Mouse (Mus musculus): ENCODE results near the gene Skap2. TPM values are rescaled to one million over a fixed set of nuclear protein-coding genes. Genes with fewer than 3 reads are reported as not detected.

Gene Skap2
- polyA plus RNA-seq, 1 experiment = 15.2 TPM

DNA sequence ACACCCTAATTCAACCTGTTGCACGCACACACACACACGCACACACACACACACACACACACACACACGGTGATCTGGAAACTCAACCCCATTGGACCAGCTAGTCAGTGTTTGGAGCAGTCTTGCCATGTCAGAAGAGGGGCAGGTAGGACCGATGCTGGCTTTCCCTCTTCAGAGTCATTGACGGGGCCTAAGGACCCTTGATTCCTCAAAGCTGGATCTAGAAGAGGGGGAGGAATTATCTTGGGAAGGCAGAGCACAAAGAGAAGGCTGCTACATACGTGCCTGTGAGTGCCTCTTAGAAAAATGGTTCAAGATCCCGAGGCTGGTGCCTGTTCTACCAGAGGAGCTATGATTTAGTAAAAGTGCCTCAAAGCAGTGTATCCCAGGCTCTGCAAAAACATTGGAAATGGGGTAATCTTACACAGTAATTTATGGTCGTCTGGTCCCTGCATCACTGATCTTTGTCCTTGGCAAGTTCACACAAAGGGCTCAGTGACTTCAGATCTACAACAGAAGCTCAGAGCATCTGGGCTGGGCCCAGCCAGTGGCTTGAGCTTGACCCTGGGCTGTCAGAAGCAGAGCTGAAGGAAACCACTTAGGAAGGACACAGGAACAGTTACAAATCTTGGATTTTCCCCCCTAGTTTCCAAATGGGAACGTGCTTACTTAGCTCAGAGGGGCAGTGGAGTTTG, 188.1 kb downstream of the Skap2 start:
- H3K4me3 ChIP-seq (ENCODE audit: control insufficient read depth, low read depth, low read length) = no peak overlapping the region
- TF ChIP-seq CTCF (IDR thresholded peaks at IDR 0.05; ENCODE audit: control insufficient read depth, insufficient read depth, insufficient replicate concordance, low read depth, low read length) (no peak), POLR2A (IDR thresholded peaks at IDR 0.05; ENCODE audit: control insufficient read depth, low read depth, low read length) (no peak)
- H3K36me3 ChIP-seq (ENCODE audit: control insufficient read depth, insufficient read depth, low read length) = no peaks in the 10 kb centered on the region
- H3K4me1 ChIP-seq (ENCODE audit: control insufficient read depth, insufficient read depth, low read length) = no peaks in the 10 kb centered on the region
- no peak overlapping the region for H3K27ac ChIP-seq (ENCODE audit: control insufficient read depth, insufficient read depth, low read depth, low read length)
- no peaks in the 10 kb centered on the region for H3K27me3 ChIP-seq (ENCODE audit: control insufficient read depth, insufficient read depth, low read length)

DNA sequence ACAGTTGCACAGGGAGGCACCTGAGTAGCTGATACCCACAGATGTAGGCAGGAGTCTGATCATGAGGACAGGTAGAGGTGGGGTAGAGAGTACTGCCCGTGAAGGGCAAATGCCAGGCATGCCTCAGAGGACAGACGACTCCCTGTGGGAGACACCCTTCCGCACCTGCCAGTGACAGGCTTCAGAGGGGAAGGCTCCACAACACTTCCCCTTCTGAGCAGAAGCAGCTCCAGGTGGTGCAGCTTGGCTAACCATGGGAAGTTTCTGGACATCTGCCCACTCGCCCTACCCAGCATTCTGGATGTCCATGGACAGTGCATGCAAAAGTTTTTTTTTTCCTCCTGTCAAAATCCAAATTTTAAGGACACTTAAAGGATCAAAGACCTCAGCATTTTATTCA, 190.3 kb downstream of the Skap2 start:
- Histone ChIP-seq H3K4me1 (ENCODE audit: control insufficient read depth, insufficient read depth, low read length) (no peaks in the 10 kb centered on the region), H3K36me3 (ENCODE audit: control insufficient read depth, insufficient read depth, low read length) (no peaks in the 10 kb centered on the region), H3K4me3 (ENCODE audit: control insufficient read depth, low read depth, low read length) (no peak overlapping the region), H3K27ac (ENCODE audit: control insufficient read depth, insufficient read depth, low read depth, low read length) (no peak overlapping the region), H3K27me3 (ENCODE audit: control insufficient read depth, insufficient read depth, low read length) (no peaks in the 10 kb centered on the region)
- TF ChIP-seq POLR2A (IDR thresholded peaks at IDR 0.05; ENCODE audit: control insufficient read depth, low read depth, low read length) (no peak), CTCF (IDR thresholded peaks at IDR 0.05; ENCODE audit: control insufficient read depth, insufficient read depth, insufficient replicate concordance, low read depth, low read length) (no peak)

DNA sequence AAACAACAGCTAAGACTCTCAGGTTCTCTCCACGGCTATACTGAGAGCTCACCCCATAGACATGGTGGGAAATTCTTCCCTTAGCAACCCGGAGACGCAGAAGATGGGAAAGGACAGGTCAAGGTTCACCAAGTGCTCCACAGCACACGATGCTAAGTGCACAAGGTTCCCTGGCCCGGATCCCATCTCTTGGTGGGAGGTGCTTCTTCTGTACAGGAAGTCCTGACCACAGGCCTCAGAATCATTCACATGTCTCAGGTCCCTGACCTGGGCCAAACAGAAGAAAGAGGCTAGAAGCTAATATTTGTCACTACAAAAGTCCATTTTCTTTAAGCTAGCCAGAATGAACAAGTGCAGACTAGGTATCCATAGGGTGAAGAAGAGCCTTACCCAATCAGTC, 191.5 kb downstream of the Skap2 start:
- H3K4me1 ChIP-seq (ENCODE audit: control insufficient read depth, insufficient read depth, low read length) = no peaks in the 10 kb centered on the region
- no peak overlapping the region for H3K4me3 ChIP-seq (ENCODE audit: control insufficient read depth, low read depth, low read length)
- H3K36me3 ChIP-seq (ENCODE audit: control insufficient read depth, insufficient read depth, low read length) = no peaks in the 10 kb centered on the region
- H3K27ac ChIP-seq (ENCODE audit: control insufficient read depth, insufficient read depth, low read depth, low read length) = no peak overlapping the region
- TF ChIP-seq CTCF (IDR thresholded peaks at IDR 0.05; ENCODE audit: control insufficient read depth, insufficient read depth, insufficient replicate concordance, low read depth, low read length) (no peak), POLR2A (IDR thresholded peaks at IDR 0.05; ENCODE audit: control insufficient read depth, low read depth, low read length) (no peak)
- H3K27me3 ChIP-seq (ENCODE audit: control insufficient read depth, insufficient read depth, low read length) = no peaks in the 10 kb centered on the region

DNA sequence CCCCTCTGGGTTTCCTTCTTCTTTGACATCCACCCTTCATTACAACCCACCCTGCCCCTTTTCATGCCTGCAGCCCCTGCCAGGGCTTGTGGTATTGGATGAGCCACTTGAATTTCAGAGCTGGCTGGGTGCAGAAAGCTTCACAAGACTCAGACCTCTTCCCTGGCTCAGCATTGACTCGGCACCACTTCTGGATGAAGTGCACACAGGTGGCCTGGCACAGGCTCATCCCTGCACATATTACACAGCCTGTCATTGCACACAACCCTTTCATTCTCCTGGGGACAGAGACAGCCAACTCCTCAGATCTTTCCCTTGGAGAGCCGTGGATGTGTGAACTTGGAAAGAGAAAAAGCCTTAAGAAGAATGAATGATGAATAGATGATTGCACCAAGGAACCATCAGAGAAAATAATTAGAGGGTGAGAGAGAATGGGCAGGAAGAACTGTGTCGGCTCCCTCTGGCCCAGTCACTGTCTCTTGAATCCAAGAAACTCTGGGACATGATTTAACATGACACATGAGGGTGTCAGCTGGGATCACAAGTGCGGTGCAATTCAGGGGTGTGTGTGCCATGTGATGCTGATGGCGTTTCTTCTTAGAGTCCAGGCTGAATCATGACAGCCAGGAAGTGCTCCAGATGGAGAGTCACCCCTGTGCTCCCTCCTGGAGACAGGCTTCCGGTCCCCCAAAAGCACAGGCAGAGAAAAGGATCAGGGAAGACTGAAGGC, 195.3 kb downstream of the Skap2 start:
- Histone ChIP-seq H3K27me3 (ENCODE audit: control insufficient read depth, insufficient read depth, low read length) (no peaks in the 10 kb centered on the region), H3K4me3 (ENCODE audit: control insufficient read depth, low read depth, low read length) (no peak overlapping the region), H3K4me1 (ENCODE audit: control insufficient read depth, insufficient read depth, low read length) (no peaks in the 10 kb centered on the region), H3K36me3 (ENCODE audit: control insufficient read depth, insufficient read depth, low read length) (no peaks in the 10 kb centered on the region), H3K27ac (ENCODE audit: control insufficient read depth, insufficient read depth, low read depth, low read length) (no peak overlapping the region)
- TF ChIP-seq CTCF (IDR thresholded peaks at IDR 0.05; ENCODE audit: control insufficient read depth, insufficient read depth, insufficient replicate concordance, low read depth, low read length) = no peak
- TF ChIP-seq POLR2A (IDR thresholded peaks at IDR 0.05; ENCODE audit: control insufficient read depth, low read depth, low read length) = no peak

DNA sequence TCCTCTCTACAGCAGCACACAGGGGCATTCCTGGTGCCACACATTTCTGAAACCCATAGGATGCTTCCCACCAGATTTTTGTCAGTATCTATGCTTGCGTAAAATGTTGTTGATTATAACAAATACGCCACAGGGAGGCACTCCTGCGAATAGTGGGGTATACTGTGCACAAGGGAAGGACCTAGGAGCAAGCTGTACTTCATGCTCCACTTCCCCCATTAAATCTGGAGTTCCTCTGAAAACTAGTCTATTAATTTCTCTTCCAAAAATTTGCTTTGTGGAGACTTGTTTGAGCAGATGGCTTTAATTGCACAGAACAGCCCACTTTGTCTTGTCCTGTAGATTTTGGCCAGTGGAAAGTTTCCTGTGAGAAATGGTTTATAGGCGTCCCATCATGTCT, 201.4 kb downstream of the Skap2 start:
- H3K27ac ChIP-seq (ENCODE audit: control insufficient read depth, insufficient read depth, low read depth, low read length) = no peak overlapping the region
- H3K27me3 ChIP-seq (ENCODE audit: control insufficient read depth, insufficient read depth, low read length) = no peaks in the 10 kb centered on the region
- H3K4me1 ChIP-seq (ENCODE audit: control insufficient read depth, insufficient read depth, low read length) = peaks cover 3% of the 10 kb centered on the region; the same call in 1 of the 2 replicates
- no peak for TF ChIP-seq POLR2A (IDR thresholded peaks at IDR 0.05; ENCODE audit: control insufficient read depth, low read depth, low read length)
- no peaks in the 10 kb centered on the region for H3K36me3 ChIP-seq (ENCODE audit: control insufficient read depth, insufficient read depth, low read length)
- no peak overlapping the region for H3K4me3 ChIP-seq (ENCODE audit: control insufficient read depth, low read depth, low read length)

DNA sequence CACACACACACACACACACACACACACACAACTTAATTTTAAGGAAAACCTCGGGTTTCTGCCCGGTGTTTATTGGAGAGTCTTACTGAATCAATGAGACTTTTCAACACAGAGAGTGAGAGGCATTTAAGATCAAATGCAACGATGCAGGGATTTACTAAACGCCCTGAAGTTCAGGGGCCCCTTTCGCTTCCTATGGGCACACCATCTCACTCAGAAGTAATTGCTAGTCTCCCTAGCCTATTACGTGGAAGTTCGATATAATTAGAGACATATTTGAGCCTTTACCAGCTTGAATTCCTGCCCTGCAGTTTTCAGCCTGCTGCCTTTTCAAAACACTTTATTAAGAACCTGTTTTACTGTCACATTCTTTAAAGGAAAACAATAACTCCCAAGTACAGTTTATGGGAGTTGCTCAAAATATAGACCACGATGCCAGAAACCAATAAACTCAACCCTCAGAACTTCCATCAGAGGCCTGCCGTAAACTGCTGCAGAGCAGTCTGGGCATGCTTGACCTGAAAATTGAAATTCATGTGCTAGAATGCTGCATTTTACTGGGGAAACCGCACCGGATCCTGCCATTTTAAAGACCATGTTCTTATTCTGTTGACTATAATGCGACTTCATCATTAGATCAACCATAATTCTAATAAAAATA, 203.1 kb downstream of the Skap2 start:
- H3K27ac ChIP-seq (ENCODE audit: control insufficient read depth, insufficient read depth, low read depth, low read length) = no peak overlapping the region

DNA sequence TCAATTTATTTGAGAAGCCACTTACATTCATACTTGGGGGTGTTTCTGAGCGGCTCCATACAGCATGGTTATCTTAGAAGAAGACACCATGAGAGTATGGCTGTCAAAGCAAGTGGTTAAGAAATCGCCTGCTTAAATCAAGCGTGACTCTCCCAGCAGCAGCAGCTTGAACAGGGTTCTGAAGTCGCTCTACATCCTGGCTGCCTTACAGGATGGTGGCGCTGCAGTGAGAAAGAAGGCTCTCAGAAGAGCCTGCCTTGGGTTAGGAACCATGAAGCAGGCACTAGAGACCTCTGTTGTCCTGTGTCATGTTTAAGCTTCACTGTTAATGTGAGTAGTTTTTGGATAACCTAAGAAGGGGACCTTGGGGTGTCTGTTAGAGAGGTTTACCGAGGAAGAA, 204.3 kb downstream of the Skap2 start:
- no peak overlapping the region for H3K27ac ChIP-seq (ENCODE audit: control insufficient read depth, insufficient read depth, low read depth, low read length)
- no peaks in the 10 kb centered on the region for H3K36me3 ChIP-seq (ENCODE audit: control insufficient read depth, insufficient read depth, low read length)
- H3K27me3 ChIP-seq (ENCODE audit: control insufficient read depth, insufficient read depth, low read length) = no peaks in the 10 kb centered on the region
- TF ChIP-seq CTCF (IDR thresholded peaks at IDR 0.05; ENCODE audit: control insufficient read depth, insufficient read depth, insufficient replicate concordance, low read depth, low read length) (no peak), POLR2A (IDR thresholded peaks at IDR 0.05; ENCODE audit: control insufficient read depth, low read depth, low read length) (no peak)
- H3K4me1 ChIP-seq (ENCODE audit: control insufficient read depth, insufficient read depth, low read length) = peaks cover 3% of the 10 kb centered on the region; the same call in 1 of the 2 replicates
- no peak overlapping the region for H3K4me3 ChIP-seq (ENCODE audit: control insufficient read depth, low read depth, low read length)

More for the DNA sequence above, 203.1 kb downstream of the Skap2 start:
- Histone ChIP-seq H3K27me3 (ENCODE audit: control insufficient read depth, insufficient read depth, low read length) (no peaks in the 10 kb centered on the region), H3K4me3 (ENCODE audit: control insufficient read depth, low read depth, low read length) (no peak overlapping the region), H3K36me3 (ENCODE audit: control insufficient read depth, insufficient read depth, low read length) (no peaks in the 10 kb centered on the region), H3K4me1 (ENCODE audit: control insufficient read depth, insufficient read depth, low read length) (peaks cover 3% of the 10 kb centered on the region; the same call in 1 of the 2 replicates)
- TF ChIP-seq POLR2A (IDR thresholded peaks at IDR 0.05; ENCODE audit: control insufficient read depth, low read depth, low read length) (no peak), CTCF (IDR thresholded peaks at IDR 0.05; ENCODE audit: control insufficient read depth, insufficient read depth, insufficient replicate concordance, low read depth, low read length) (no peak)

Other genes starting within 250 kb of the Skap2 start
- 0.07 and 0.14 TPM in 2 replicates for gene Hoxa1, start 145.8 kb upstream of the Skap2 start, polyA plus RNA-seq (2012; rRNA removed)
- gene Hoxa2, start 152.3 kb upstream of the Skap2 start, polyA plus RNA-seq (2012; rRNA removed) = 0.07 and 0.08 TPM in 2 replicates
- gene 5730596B20Rik, start 164.9 kb upstream of the Skap2 start, polyA plus RNA-seq (2012; rRNA removed) = not detected in 2 replicates
- gene Hoxa4, start 179.2 kb upstream of the Skap2 start, polyA plus RNA-seq (2012; rRNA removed) = 61.2 and 65.3 TPM in 2 replicates
- 0.06 and 0.08 TPM in 2 replicates for gene Hoxa5, start 192.0 kb upstream of the Skap2 start, polyA plus RNA-seq (2012; rRNA removed)
- gene Hoxa6, start 196.2 kb upstream of the Skap2 start, polyA plus RNA-seq (2012; rRNA removed) = 0.21 TPM in 1 of 2 replicates, not detected in the other
- 5.4 and 5.8 TPM in 2 replicates for gene Hoxa3, start 200.8 kb upstream of the Skap2 start, polyA plus RNA-seq (2012; rRNA removed)
- not detected in 2 replicates for gene Gm28308, start 200.8 kb upstream of the Skap2 start, polyA plus RNA-seq (2012; rRNA removed)
- 0.48 and 0.72 TPM in 2 replicates for gene Hoxa7, start 209.3 kb upstream of the Skap2 start, polyA plus RNA-seq (2012; rRNA removed)
- gene Hoxa9, start 218.5 kb upstream of the Skap2 start, polyA plus RNA-seq (2012; rRNA removed) = 0.52 and 1.9 TPM in 2 replicates
- gene Hoxa10, start 228.3 kb upstream of the Skap2 start, polyA plus RNA-seq (2012; rRNA removed) = 0.19 and 1.6 TPM in 2 replicates
- gene Hoxa11, start 233.3 kb upstream of the Skap2 start, polyA plus RNA-seq (2012; rRNA removed) = 0.47 TPM in 1 of 2 replicates, not detected in the other
- not detected in 2 replicates for gene Hoxa13, start 248.3 kb upstream of the Skap2 start, polyA plus RNA-seq (2012; rRNA removed)

Measured in testis, adult 2 months (tissue).